ENCODE assay signal across 28 mouse cellular contexts in genomic region chr4:150921206-150921605, GRCm38 (mm10). TPM values are rescaled to one million over a fixed set of nuclear protein-coding genes. Genes with fewer than 3 reads are reported as not detected.
DNase-seq lines count a peak whose midpoint lies in the region; ATAC-seq and TF ChIP-seq lines count a peak whose summit lies in the region.
"Had no signal": no experiment of that assay in that cellular context is flagged by ENCODE, and none has a peak within 500 bp of the region (broad histone marks: within the 10 kb centered on the region; RNA-seq: fewer than 3 reads in every experiment).

No protein-coding gene starts in this region.

- TF ChIP-seq POLR2A in heart, adult 2 months (IDR thresholded peaks at IDR 0.05; ENCODE audit: insufficient read depth, low read depth, low read length), result no peak

- intact Hi-C loops in heart, adult 2 months (cut with DNase I), result no loop called here

- 77% methylated on average over 8 of the region's 8 CpGs for whole genome bisulfite sequencing in heart, embryonic 15.5 days
- WGBS in heart, adult 2 months, result 54% methylated on average over 8 of the region's 8 CpGs

- H3K4me3 ChIP-seq in heart, embryonic 15.5 days, result no peak overlapping the region
- no peak overlapping the region for H3K4me3 ChIP-seq in heart, adult 2 months
- H3K4me3 ChIP-seq: embryonic facial prominence, embryonic 15.5 days; hindbrain, embryonic 15.5 days; left cerebral cortex, adult 2 months; liver, embryonic 13.5 days; neural tube, embryonic 15.5 days had no signal

- no peaks in the 10 kb centered on the region for H3K27me3 ChIP-seq in heart, embryonic 15.5 days
- no peaks in the 10 kb centered on the region for H3K27me3 ChIP-seq in heart, adult 2 months (ENCODE audit: control insufficient read depth, insufficient read depth, low read length)
- H3K27me3 ChIP-seq: embryonic facial prominence, embryonic 15.5 days; hindbrain, embryonic 15.5 days; liver, embryonic 13.5 days; neural tube, embryonic 15.5 days had no signal

- H3K4me2 ChIP-seq in heart, embryonic 15.5 days, result no peak overlapping the region
- H3K4me2 ChIP-seq: embryonic facial prominence, embryonic 15.5 days; hindbrain, embryonic 15.5 days; liver, embryonic 13.5 days; midbrain, embryonic 11.5 days; neural tube, embryonic 15.5 days had no signal

- no peaks in the 10 kb centered on the region for H3K9me3 ChIP-seq in heart, embryonic 15.5 days (replicated peaks)
- H3K9me3 ChIP-seq: embryonic facial prominence, embryonic 15.5 days; hindbrain, embryonic 15.5 days; liver, embryonic 13.5 days; neural tube, embryonic 15.5 days had no signal

- no peaks in the 10 kb centered on the region for H3K79me2 ChIP-seq in heart, adult 2 months (replicated peaks; ENCODE audit: control insufficient read depth, insufficient read depth, low read length)

- no peak for TF ChIP-seq EP300 in heart, adult 2 months (IDR thresholded peaks at IDR 0.05; ENCODE audit: insufficient read depth, low read depth, low read length)

- TF ChIP-seq CTCF in heart, adult 2 months (IDR thresholded peaks at IDR 0.05), result no peak

- H3K4me1 ChIP-seq in heart, embryonic 15.5 days (replicated peaks), result 0 out of 2 replicates have a peak, but pooled peaks cover 3% of the 10 kb centered on the region
- H3K4me1 ChIP-seq in heart, adult 2 months (ENCODE audit: control insufficient read depth, insufficient read depth, low read length), result no peaks in the 10 kb centered on the region
- H3K4me1 ChIP-seq: embryonic facial prominence, embryonic 15.5 days; hindbrain, embryonic 15.5 days; neural tube, embryonic 15.5 days had no signal

- no peak overlapping the region for H3K27ac ChIP-seq in heart, embryonic 15.5 days
- H3K27ac ChIP-seq in heart, adult 2 months, result no peak overlapping the region
- H3K27ac ChIP-seq: embryonic facial prominence, embryonic 15.5 days; hindbrain, embryonic 15.5 days; left cerebral cortex, adult 2 months; liver, embryonic 13.5 days; neural tube, embryonic 15.5 days had no signal

- ATAC-seq in heart, embryonic 15.5 days (replicated peaks; ENCODE audit: insufficient number of reproducible peaks, insufficient read depth, low FRiP score, low read depth), result 0 out of 2 replicates have a peak, but pooled peaks have one; percentile 14
- ATAC-seq: forebrain, embryonic 16.5 days had no signal

- H3K9ac ChIP-seq in heart, embryonic 15.5 days, result no peak overlapping the region
- no peak overlapping the region for H3K9ac ChIP-seq in heart, adult 2 months (ENCODE audit: low read depth, low read length)
- H3K9ac ChIP-seq: embryonic facial prominence, embryonic 15.5 days; hindbrain, embryonic 15.5 days; liver, embryonic 13.5 days; neural tube, embryonic 15.5 days had no signal

- no peak for DNase-seq in heart, adult 2 months
- peak; percentile 72 for DNase-seq in thymus, postnatal 0 days (ENCODE audit: low spot score)
- DNase-seq in thymus, postnatal 25 days, result no peak
- DNase-seq in T-cell, adult 2 months (ENCODE audit: low spot score), result peak; percentile 68
- peak; percentile 56 for DNase-seq in thymus, postnatal 4 days
- DNase-seq in urinary bladder, adult 2 months (ENCODE audit: low spot score), result no peak
- DNase-seq in c-Kit-positive CD71-positive TER-119-positive erythroid progenitor cells, embryonic 14.5 days (ENCODE audit: low spot score), result no peak
- DNase-seq: adrenal gland, adult 2 months; cerebellum, adult 18-20 months; cerebellum, postnatal 14 days; embryo, embryonic 11 days; gastrocnemius, postnatal 25 days; kidney, adult 18-20 months; liver, embryonic 13.5 days; lung, adult 2 months; lung, postnatal 14 days; right cerebral cortex, adult 18-20 months; right cerebral cortex, postnatal 4 days had no signal

- H3K36me3 ChIP-seq in heart, embryonic 15.5 days, result no peaks in the 10 kb centered on the region
- no peaks in the 10 kb centered on the region for H3K36me3 ChIP-seq in heart, adult 2 months (ENCODE audit: control insufficient read depth, insufficient read depth, low read length)
- H3K36me3 ChIP-seq: embryonic facial prominence, embryonic 15.5 days; hindbrain, embryonic 15.5 days; liver, embryonic 13.5 days; neural tube, embryonic 15.5 days had no signal

RNA-seq across cellular contexts. Expression of gene Tnfrsf9, which starts 6.8 kb away (rescaled TPM):
- 2.0 and 2.6 TPM in 2 replicates for polyA plus RNA-seq in heart, embryonic 15.5 days (2015; fragmentation: Nextera tagmentation; extraction: Ambion mirVana)
- under 1 TPM; 0.14 to 0.18 TPM for total RNA-seq in heart, adult 2 months (2021)
- 0.09 and 0.12 TPM in 2 replicates for polyA plus RNA-seq in heart, adult 2 months (2012; rRNA removed)
- 8.5 and 9.6 TPM in 2 replicates for polyA plus RNA-seq in thymus, postnatal 0 days (2015; fragmentation: Nextera tagmentation; extraction: Ambion mirVana)
- polyA plus RNA-seq in urinary bladder, adult 2 months (2012; rRNA removed), result 0.69 and 1.3 TPM in 2 replicates
- total RNA-seq: hematopoietic stem cell, adult 5-6 weeks; megakaryocyte progenitor cell, adult 5-6 weeks; midbrain, postnatal 0 days had no signal
- polyA plus RNA-seq: adrenal gland, adult 2 months had no signal

RNA-seq across cellular contexts. Expression of gene Park7, which starts 7.0 kb away (rescaled TPM):
- polyA plus RNA-seq in heart, embryonic 15.5 days (2015; fragmentation: Nextera tagmentation; extraction: Ambion mirVana), result 287 and 319 TPM in 2 replicates
- total RNA-seq in heart, adult 2 months (2021), result 100 to 1,000 TPM; 234 to 265 TPM
- polyA plus RNA-seq in heart, adult 2 months (2012; rRNA removed), result 148 and 201 TPM in 2 replicates
- 509 and 526 TPM in 2 replicates for polyA plus RNA-seq in thymus, postnatal 0 days (2015; fragmentation: Nextera tagmentation; extraction: Ambion mirVana)
- 308 and 318 TPM in 2 replicates for polyA plus RNA-seq in urinary bladder, adult 2 months (2012; rRNA removed)

Comparison
In these comparisons a context has a peak if more than half of its experiments do, and no peak if none do; other contexts are left out.
1. DNase-seq: peak in thymus, postnatal 0 days (single experiment), T-cell, adult 2 months (single experiment) and thymus, postnatal 4 days (single experiment); none in heart, adult 2 months (0 of 2), thymus, postnatal 25 days (single experiment), urinary bladder, adult 2 months (single experiment) and c-Kit-positive CD71-positive TER-119-positive erythroid progenitor cells, embryonic 14.5 days (single experiment).